Mouse (Mus musculus): ENCODE data around the gene Gm49510.

DNA sequence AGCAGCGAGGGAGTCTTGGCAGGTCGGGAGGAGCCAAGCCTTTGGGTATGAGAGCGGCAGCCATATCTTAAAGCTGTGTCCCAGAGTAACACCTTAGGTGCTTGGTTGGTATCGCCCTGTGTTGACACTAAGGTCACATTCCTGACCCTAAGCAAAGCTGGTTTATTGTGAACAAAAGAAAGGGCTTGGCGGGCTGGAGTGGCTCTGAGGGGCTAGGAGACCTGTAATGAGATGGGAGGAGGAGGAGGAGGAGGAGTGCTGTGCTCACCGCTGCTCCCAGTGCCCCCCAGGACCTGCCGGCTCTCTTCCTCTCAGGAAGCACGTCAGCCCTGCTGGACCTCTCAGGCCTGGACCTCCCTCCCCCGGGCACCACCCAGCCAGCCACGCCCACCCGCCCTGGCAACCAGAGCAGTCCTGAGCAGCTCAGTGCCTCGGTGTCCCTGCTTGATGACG, 10.0 kb upstream of the Gm49510 start:
- no peak for TF ChIP-seq CTCF (IDR thresholded peaks at IDR 0.05; ENCODE audit: extremely low read depth, insufficient read length, insufficient replicate concordance, low read depth, low read length)
- no peak for TF ChIP-seq POLR2A (IDR thresholded peaks at IDR 0.05; ENCODE audit: low read depth, low read length)

Measured in small intestine, adult 2 months (tissue).